9 mouse cellular contexts compared by ENCODE assay signal in genomic region chr2:64458171-64458570, GRCm38 (mm10).
DNase-seq lines count a peak whose midpoint lies in the region; ATAC-seq lines count a peak whose summit lies in the region.
"Had no signal": no experiment of that assay in that cellular context is flagged by ENCODE, and none has a peak within 500 bp of the region (broad histone marks: within the 10 kb centered on the region; RNA-seq: fewer than 3 reads in every experiment).

No protein-coding gene starts in this region.

- no peaks in the 10 kb centered on the region for H3K9me3 ChIP-seq in heart, embryonic 11.5 days (replicated peaks; ENCODE audit: control insufficient read depth, low read length)
- H3K9me3 ChIP-seq: lung, embryonic 15.5 days had no signal

- no peaks in the 10 kb centered on the region for H3K4me1 ChIP-seq in heart, embryonic 11.5 days (ENCODE audit: control insufficient read depth, insufficient read depth, low read length)
- H3K4me1 ChIP-seq: lung, embryonic 15.5 days had no signal

- no peak overlapping the region for H3K4me2 ChIP-seq in heart, embryonic 11.5 days
- H3K4me2 ChIP-seq: lung, embryonic 15.5 days had no signal

- DNase-seq in heart, adult 18-20 months: peak; percentile 4 to 35
- DNase-seq in right cerebral cortex, adult 18-20 months: peak; percentile 8
- no peak for DNase-seq in right cerebral cortex, postnatal 25 days
- DNase-seq in forelimb bud, embryonic 11.5 days (ENCODE audit: low read depth, low spot score): peak; percentile 66
- peak; percentile 9 for DNase-seq in retina, adult 2 months (ENCODE audit: low read depth, low spot score)
- no peak for DNase-seq in ovary, postnatal 10 days (ENCODE audit: low spot score)
- DNase-seq in cerebellum, adult 8-10 months: no peak

- H3K9ac ChIP-seq in heart, embryonic 11.5 days (ENCODE audit: low read depth, low read length): no peak overlapping the region
- H3K9ac ChIP-seq: lung, embryonic 15.5 days had no signal

- no peak overlapping the region for H3K27ac ChIP-seq in heart, embryonic 11.5 days (ENCODE audit: low read depth, low read length)
- H3K27ac ChIP-seq: lung, embryonic 15.5 days had no signal

- H3K36me3 ChIP-seq in heart, embryonic 11.5 days (ENCODE audit: control insufficient read depth, insufficient read depth, low read length): no peaks in the 10 kb centered on the region
- H3K36me3 ChIP-seq: lung, embryonic 15.5 days had no signal

- 50% methylated on average over 5 of the region's 5 CpGs for WGBS in heart, embryonic 11.5 days (ENCODE audit: insufficient replicate concordance)

- H3K4me3 ChIP-seq in heart, embryonic 11.5 days (ENCODE audit: low read depth, low read length): no peak overlapping the region
- H3K4me3 ChIP-seq: lung, embryonic 15.5 days had no signal

- H3K27me3 ChIP-seq in heart, embryonic 11.5 days (ENCODE audit: control insufficient read depth, insufficient read depth, low read length): no peaks in the 10 kb centered on the region
- H3K27me3 ChIP-seq: lung, embryonic 15.5 days had no signal

- ATAC-seq in heart, embryonic 11.5 days (replicated peaks; ENCODE audit: insufficient number of reproducible peaks, low FRiP score, low TSS enrichment): no peak

Comparison
In these comparisons a context has a peak if more than half of its experiments do, and no peak if none do; other contexts are left out.
1. DNase-seq: peak in heart, adult 18-20 months (2 of 2), right cerebral cortex, adult 18-20 months (single experiment), forelimb bud, embryonic 11.5 days (single experiment) and retina, adult 2 months (single experiment); none in right cerebral cortex, postnatal 25 days (single experiment), ovary, postnatal 10 days (single experiment) and cerebellum, adult 8-10 months (single experiment).